Mouse (Mus musculus) forebrain, embryonic 11.5 days (tissue): ENCODE measurements around the gene Eef1a2. TPM values are rescaled to one million over a fixed set of nuclear protein-coding genes. Genes with fewer than 3 reads are reported as not detected.

Source experiments
- polyA plus RNA-seq: library from polyadenylated mRNA; unstranded; fragments of >200 nt; fragmentation: Nextera tagmentation; extraction: Ambion mirVana; gene quantifications from 2 replicates; pipeline ENCODE4 v1.2.1, GENCODE M21; 2014

The Eef1a2 gene
- polyA plus RNA-seq, 1 experiment from 2014 or later, result 0.47 TPM

Other genes starting within 250 kb of the Eef1a2 start
- gene Ythdf1, start 236.1 kb downstream of the Eef1a2 start, polyA plus RNA-seq, result 74.5 and 75.4 TPM in 2 replicates
- gene Birc7, start 228.0 kb downstream of the Eef1a2 start, polyA plus RNA-seq, result 0.35 and 0.36 TPM in 2 replicates
- 33.5 and 36.1 TPM in 2 replicates for gene Nkain4, start 202.3 kb downstream of the Eef1a2 start, polyA plus RNA-seq
- 71.5 and 77.4 TPM in 2 replicates for gene Arfgap1, start 189.8 kb downstream of the Eef1a2 start, polyA plus RNA-seq
- 0.16 and 0.23 TPM in 2 replicates for gene Col20a1, start 170.5 kb downstream of the Eef1a2 start, polyA plus RNA-seq
- gene Chrna4, start 113.5 kb downstream of the Eef1a2 start, polyA plus RNA-seq, result 18.7 and 19.3 TPM in 2 replicates
- 13.6 and 13.9 TPM in 2 replicates for gene Kcnq2, start 21.7 kb downstream of the Eef1a2 start, polyA plus RNA-seq
- 443 and 478 TPM in 2 replicates for gene Ppdpf, start 30.2 kb upstream of the Eef1a2 start, polyA plus RNA-seq
- gene Ptk6, start 45.8 kb upstream of the Eef1a2 start, polyA plus RNA-seq, result not detected in 2 replicates
- 0.12 TPM in 1 of 2 replicates, not detected in the other for gene Srms, start 56.2 kb upstream of the Eef1a2 start, polyA plus RNA-seq
- gene Fndc11, start 63.0 kb upstream of the Eef1a2 start, polyA plus RNA-seq, result 0.24 TPM in 1 of 2 replicates, not detected in the other
- 0.68 and 0.90 TPM in 2 replicates for gene Helz2, start 85.0 kb upstream of the Eef1a2 start, polyA plus RNA-seq
- 21.7 and 22.9 TPM in 2 replicates for gene Gmeb2, start 131.0 kb upstream of the Eef1a2 start, polyA plus RNA-seq
- gene Stmn3, start 157.5 kb upstream of the Eef1a2 start, polyA plus RNA-seq, result 212 and 228 TPM in 2 replicates
- 66.5 and 68.3 TPM in 2 replicates for gene Rtel1, start 162.7 kb upstream of the Eef1a2 start, polyA plus RNA-seq
- 52.3 and 54.7 TPM in 2 replicates for gene Zgpat, start 207.9 kb upstream of the Eef1a2 start, polyA plus RNA-seq
- 64.5 and 77.0 TPM in 2 replicates for gene Arfrp1, start 208.4 kb upstream of the Eef1a2 start, polyA plus RNA-seq
- gene Lime1, start 223.1 kb upstream of the Eef1a2 start, polyA plus RNA-seq, result 26.2 and 32.7 TPM in 2 replicates